Mouse (Mus musculus): ENCODE results near the gene Smim5. TPM values are rescaled to one million over a fixed set of nuclear protein-coding genes. Genes with fewer than 3 reads are reported as not detected.

Gene Smim5
- total RNA-seq, 4 experiments from 2014 or later, result 0.61 to 0.88 (median 0.72) TPM; not detected in 1

DNA sequence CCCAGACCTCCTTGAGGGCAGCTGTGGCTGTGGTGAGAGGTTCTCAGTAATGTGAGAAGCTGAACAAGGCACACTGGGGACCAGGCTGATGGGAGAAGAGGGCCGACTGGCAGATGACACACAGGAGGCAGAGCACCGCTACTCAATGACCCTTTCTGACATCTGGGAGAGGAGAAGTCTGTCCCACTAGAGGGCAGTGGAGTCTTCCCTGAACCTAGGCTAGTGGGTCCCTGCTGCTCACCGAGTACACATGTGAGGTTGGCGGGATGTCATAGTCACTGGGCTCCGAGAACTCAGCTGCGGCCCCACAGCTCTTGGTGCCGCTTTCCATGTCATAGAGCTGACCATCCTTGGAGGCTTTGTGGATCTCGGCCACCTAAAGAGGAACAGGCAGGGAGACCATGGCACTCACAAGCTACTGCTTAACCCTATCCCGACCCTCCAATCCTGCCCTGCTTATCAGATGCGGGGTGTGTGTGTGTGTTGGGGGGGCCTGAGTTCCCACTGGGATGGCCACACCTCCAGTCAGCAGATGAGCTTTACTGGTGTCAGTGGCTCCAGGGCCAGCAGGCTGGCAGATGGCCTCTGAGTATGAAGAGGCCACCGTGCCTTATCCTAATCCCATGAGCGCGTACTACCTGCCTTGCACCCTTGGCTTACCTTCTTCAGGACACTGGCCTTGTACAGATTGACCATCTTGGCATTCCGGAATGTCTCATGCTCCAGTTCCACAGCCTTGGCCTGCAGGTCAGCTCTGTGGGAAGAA lies 4.8 kb upstream of the Smim5 start:
- no peak for DNase-seq (ENCODE audit: low spot score in 2 of 2)

DNA sequence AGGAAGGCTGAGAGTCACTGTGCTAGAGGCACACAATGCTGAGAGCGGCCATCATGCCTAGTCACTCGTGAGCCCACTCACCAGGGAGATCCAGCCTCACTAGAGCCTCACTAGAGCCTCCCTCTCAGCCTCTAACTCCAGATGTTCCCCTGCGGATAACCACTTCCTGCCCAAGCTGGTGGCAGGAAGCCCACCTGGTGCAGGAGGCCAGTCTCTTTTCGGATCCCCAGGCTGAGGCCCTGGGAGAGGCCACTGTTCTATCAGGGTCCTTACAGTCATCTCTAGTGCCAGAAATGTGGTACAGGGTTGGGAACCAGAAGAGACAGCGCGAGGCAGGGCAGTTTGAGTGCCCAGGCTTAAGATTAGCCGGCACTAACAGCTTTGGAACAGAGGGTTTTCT lies 1.3 kb upstream of the Smim5 start:
- DNase-seq (ENCODE audit: low spot score in 2 of 2), result no peak

DNA sequence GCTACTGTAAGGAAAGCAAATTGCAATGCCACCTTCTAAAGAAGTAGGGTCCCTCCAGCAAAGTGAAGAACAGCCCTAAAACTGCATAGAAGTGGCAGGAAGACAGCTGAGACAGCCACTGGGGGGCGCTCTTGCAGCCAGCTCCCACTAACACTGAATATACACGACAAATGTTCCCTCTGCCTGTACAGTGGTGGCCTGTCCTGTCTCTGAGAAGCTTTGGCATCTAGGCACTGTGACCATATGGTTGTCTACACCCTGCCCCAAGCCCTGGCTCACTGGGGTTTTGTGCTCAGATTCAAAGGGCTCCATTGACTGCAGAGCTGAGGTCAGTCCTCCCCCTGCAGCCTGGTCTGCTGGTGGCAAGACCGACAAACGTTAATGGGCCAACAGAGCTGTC lies 880 bp upstream of the Smim5 start:
- no peak for DNase-seq (ENCODE audit: low spot score in 2 of 2)

DNA sequence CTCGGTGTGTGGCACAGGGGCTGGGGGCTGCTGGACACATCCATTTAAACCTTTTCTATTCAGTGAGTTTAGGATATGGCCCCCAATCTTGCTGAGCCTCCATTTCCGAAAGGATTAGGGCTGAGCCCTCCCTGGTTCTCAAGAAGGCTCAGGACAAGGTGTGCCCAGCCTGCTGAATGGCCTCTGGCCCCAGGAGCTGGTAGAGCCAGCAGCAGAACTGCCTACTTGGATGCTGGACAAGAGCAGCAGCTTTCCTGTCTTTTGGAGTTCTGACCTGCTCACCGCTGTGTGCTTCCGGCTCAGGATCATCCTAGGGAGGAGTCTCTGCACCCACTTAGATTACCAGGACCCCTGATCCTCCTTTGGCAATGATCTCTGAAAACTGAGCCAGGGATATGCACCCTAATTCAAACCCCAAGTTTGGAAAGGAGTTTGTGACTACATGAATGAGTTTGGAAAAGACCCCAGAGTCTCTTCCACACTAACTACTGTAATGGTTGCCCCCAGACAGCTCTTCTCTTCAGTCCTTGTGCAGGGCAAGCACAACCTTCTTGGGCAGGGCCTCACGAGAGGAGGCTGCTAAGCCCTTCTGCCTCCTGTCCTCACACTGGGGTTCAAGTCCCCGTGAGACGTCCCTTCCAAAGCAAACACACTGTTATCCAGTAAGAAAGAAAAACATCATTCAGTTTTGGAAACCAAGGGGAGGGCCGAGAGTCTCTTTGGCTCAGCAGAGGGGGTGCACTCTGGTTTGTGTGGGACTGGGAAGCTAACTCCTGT lies 983 bp downstream of the Smim5 start:
- no peak for DNase-seq (ENCODE audit: low spot score in 2 of 2)

DNA sequence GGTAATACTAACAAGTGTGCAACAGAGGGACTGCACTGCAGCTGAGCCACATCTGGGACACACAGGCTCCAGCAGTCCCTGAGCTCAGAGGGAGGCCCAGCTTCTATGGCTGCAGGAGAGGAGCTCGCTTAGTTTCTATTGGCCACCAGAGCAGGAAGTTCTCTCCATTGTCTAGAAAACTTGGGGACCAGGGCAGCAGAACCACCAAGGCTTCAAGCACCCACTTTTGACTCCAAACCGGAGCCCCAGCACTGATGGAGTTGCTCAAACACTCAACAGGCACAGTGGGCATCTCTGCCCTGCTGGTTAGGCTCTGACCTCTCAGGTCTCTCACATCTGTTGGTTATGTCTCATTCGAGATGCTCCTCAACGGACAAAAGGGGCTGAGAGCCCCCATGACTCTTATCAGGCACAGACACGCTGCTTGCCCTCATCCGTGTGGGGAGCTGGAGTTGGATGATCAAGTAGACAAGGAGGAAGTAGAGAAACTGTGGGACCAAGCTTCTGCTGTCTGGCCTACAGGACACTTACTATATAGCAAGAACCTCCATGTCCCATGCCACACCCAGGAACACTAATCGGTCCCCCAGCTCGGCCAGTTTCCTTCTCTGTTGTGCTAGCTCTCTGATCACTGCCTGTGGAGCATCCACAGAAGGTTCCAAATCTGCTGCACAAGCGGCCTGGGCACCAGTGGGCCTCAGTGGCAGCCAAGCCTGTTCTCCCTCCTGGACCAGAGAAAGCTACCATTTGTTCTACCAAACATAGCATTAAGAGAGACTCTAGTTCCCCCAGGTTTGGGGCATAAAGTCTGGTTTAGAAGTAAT lies 1.8 kb downstream of the Smim5 start:
- DNase-seq (ENCODE audit: low spot score in 2 of 2), result no peak

DNA sequence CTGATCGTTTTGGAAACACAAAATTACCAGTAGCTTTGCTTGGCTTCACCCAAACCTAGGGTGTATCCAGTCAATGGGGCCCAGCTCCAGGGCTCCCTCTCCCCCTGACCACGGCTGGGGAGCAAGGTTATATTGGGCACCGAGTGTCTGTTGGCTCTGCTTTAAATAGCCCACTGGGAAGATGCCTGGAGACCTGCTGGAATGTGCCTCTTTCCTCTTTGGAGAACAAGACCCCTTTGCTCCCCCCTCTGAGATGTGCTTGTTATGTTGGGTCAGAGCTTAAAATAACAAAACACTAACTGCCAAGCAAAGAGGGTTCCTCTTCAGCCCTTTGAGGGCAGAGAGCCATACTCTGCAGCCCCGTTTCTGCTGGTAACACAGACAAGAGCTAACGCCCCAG lies 2.4 kb downstream of the Smim5 start:
- DNase-seq (ENCODE audit: low spot score in 2 of 2), result no peak

DNA sequence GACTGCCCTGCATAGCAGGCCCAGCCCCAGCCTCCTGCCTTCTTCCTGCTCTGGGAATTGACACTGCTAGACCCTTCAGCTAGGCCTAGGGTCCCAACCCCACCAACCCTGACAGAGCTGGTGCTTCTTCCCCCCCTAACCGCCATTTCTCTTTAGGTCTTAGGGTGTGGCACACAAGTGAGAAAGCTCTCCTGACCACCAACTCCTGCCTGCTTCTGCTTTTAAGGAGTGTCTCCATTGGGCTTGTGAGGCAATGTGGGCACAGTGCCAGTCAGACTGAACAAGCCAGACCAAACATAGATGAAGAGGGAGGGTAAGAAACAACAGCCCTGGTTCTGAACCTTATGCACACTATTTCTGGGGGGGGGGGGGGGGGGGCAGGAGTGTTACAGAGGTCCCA lies 3.1 kb downstream of the Smim5 start:
- DNase-seq (ENCODE audit: low spot score in 2 of 2), result peak in 1 of 2 experiments; percentile 38

DNA sequence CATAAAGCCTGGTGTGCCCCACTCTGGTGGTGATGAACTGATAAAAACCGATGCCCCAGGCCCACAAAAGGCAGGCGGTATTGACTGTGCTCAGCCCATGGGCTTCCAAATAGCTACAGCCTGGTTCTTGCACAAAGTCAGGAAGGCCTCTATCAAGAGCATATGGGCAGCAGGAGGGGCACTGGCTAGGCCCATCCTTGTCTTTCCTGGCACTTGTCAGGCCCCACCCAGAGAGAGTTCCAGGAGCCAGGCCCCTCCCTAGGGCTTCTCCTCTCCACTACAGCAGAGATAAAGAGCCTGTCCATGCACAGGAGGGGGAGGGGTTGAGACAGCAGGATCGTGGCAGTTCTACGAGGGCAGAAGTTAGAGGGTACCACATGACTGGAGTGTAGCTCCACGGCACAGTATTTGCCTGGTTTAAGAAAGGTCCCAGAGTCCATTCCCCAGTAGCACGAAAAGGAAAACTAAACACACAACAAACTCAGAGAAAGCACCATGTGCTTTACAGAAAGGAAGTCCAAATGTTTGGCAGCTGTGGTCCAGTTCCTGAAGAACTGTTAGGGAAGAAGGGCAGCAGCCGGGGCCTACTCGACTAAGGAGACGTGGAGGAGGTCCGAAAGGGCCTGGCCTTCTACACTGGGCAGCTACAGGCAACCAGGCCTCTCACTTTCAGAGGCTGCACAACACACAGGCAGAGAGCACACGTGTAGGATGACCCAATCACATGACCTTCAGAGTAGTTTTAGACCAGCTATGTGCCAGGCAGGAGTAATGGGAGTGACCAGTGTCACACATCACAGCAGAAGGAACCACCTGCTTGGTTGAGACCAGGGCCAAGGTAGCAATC lies 3.8 kb downstream of the Smim5 start:
- DNase-seq (ENCODE audit: low spot score in 2 of 2), result no peak

DNA sequence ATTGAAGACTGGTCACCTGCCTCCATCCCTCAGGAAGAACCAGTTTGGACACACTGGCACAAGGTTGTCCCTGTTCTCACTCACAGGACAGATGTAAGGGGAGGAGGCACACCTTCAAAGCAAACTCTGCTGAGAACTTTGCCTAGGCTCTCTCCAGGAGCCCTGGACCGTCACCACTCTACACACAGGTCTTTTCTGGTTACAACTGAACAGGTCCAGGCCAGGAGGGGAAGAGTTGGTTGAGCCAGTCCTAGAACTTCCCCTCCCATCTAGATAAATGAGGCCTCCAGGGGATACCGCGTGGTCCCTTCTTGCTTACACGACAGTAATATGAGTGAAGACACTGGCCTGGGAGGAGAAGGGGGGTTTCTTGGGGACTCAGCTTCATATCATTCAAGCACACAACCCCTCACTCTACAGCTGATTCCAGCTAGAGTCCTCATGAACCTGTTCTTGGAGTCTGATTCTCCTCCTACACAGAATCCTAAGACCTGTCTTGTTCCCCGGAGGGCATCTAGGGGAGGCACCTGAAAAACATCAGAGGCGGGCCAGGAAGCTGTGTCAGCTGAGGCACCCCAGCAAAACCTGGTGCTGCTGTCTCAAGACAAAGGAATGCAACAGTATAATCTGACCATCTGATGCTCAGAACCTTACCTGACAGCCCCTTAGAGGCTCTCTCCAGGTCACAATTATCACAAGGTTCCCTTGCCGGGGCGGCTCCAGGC lies 4.6 kb downstream of the Smim5 start:
- no peak for DNase-seq (ENCODE audit: low spot score in 2 of 2)

DNA sequence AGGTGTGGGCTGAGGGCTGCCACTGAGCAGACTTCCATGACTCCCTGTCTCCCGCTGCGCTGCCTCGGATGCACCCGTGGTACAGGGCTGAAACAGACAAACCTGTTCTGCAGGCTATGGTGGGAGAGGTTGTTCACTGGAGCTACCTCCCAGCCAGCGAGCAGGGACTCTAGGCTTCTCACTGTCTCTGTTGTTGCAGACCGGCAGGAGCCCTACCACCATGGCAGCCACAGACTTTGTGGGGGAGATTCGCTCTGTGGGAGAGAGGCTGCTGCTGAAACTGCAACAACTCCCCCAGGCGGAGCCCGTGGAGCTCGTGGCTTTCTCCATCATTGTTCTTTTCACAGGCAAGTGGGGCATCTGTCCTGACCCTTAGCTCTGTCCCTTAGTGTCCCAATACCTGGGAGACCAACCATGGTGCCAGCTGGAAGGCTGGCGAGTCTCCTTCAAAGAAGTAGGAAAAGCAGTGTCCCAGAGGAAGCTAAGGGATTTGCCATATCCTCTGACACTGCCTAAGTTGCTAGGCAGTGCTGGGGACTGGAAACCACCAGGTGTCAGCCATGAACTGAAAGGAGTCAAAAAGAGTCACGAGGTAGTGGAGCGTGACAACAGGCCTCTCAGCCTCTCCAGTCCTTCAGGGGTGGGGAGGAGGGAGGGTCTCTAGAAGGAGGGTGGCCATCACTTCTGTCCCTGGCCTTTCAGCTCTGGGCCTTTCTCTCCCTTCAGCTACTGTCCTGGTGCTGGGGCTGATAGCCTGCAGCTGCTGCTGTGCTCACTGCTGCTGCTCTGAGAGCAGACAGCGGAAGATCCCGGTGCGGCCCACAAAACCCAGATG lies 5.4 kb downstream of the Smim5 start:
- no peak for DNase-seq (ENCODE audit: low spot score in 2 of 2)

DNA sequence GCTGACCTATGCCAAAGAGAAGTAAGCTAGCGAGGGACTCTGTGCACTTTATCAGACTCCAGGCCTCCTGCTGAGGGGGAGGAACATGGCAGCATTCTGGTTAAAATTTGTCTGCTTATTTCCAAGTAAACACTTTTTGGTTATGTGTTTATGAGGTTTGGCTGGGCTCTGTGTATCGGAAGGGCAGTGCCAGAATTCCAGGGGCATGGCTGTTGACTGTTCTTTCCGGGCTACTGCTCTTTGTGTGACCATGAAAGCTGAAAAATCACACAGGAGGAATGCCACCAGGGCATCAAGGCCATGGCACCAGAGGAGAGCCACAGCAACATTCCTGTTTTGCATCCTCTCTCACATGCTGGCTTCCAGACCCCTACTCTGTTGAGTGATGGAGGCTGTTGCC lies 6.3 kb downstream of the Smim5 start:
- no peak for DNase-seq (ENCODE audit: low spot score in 2 of 2)

DNA sequence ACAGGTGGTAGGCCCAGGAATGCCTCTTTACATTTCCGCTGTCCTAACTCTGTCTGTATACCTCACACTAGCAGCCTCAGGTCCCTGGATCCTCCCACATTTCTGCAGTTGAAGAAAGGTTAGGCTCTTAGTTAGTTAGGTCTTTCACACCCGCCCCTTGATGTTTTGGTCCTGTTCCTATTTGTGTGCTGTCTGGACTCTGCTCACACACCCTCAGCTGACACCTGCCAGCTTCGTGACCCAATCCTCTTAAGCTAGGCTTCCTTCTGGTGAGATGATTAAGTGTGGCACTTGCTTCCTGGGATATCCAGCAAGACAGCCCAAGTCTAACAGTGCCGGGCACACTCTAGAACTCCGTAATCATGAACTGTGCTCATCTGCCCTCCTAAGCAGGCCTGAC lies 6.8 kb downstream of the Smim5 start:
- no peak for DNase-seq (ENCODE audit: low spot score in 2 of 2)

DNA sequence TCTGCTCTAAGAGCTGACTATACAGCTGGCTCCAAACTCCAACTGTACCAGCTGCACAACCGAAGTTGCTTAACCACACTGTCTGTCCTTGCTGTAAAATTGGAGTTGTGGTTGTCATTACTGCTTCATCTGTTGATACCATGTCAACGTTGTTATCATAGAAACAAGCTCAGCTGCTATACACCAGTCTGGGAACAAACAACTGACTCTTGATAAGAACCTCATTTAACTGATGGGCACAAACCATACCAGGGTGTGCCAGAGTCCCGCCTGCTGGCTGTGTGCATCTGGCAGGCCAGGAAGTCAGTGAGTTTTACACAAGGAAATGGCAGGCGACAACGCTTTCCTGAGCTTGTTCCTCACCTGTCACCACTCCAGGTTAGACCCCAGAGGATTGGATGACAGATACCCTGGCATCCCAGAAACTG lies 11.4 kb downstream of the Smim5 start:
- no peak for DNase-seq (ENCODE audit: low spot score in 2 of 2)

DNA sequence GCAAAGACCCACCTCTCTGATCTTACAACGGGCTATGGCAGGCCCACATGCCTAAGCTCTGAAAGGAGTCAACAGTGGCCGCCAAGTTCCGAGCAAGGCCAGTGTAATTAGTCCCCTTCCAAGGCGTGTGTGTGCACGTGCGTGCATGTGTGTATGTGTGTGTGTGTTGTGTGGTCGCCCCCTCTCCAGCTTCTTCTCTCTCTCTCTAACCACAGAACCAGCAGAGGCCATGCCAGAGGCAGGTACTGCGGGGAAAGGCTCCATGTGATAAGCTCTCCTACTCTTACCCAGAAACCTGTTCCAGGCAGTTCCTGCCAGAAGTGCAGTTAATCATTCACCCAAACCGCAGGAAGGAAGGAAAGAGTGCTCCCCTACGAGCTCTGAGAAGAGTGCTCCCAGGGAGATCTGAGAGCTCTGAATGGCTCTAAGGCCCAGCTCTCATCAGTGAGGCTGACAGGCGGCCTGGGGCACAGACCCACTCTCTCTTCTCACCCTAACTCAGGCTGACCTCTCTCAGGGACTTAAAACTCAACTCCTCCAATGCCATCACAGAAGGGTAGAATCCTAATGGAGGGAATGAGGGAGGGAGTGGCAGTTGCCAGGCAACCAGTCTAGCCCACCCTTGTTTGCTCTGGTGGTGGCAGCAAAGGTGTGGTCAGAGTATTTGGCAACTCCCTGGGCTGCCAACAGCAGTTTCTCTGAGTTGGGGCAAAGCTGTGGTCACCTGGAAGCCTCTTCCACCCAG lies 12.0 kb downstream of the Smim5 start, which contains the start of gene Smim6:
Smim6 (plus strand) TSS at position 386 of the 745 bp plus-strand sequence.
- no peak for DNase-seq (ENCODE audit: low spot score in 2 of 2)

DNA sequence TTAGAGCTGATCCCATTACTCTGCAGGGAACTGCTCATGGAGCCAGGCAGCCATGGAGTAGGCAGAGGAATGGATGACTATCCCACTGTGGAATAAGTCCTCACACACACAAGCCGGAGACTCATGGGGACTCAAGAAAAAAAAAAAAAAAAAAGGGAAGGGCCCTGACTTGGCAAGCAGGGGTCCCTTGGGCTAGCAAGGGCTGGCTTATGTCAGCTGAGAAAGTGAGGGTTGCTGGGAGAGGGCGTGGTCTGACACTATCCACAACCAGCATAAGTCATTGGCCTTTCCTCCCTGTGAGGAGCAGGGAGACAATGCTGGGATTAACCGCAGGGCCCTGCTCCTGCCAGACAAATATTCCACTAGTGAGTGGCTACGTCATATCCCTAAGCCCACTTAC lies 16.8 kb downstream of the Smim5 start:
- no peak for DNase-seq (ENCODE audit: low spot score in 2 of 2)

DNA sequence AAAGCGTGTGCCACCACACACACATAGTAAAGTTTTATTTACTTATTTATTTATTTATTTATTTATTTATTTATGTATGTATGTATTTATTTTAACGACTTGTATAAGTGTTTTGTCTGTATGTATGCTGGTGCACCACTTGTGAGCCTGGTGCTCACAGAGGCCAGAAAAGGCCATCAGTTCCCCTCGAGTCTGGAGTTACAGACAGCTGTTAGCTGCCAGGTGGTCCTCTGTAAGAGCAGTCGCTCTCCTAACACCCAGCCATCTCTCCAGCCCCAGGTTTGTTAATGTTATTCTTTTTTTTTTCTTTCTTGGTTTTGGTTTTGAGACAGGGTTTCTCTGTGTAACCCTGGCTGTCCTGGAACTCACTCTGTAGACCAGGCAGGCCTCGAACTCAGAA lies 18.9 kb downstream of the Smim5 start:
- DNase-seq (ENCODE audit: low spot score in 2 of 2), result no peak

DNA sequence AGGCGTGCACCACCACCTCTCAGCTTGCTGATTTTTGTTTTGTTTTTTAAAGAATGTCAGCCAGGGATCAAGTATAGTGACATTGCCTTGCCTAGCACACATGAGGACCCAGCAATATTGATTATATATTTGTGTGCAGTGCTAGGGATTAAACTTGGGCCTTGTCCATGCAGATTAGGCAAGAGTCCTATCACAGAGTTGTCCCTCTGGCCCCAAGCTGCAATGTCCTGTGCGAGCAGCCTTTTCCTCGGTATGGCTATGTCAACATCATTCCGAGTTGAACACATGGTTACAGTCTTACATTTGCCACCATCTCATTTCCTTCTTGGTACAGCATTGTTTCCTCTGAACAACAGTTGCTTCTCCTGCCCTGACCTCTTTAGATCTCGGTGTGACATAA lies 19.3 kb downstream of the Smim5 start:
- no peak for DNase-seq (ENCODE audit: low spot score in 2 of 2)

DNA sequence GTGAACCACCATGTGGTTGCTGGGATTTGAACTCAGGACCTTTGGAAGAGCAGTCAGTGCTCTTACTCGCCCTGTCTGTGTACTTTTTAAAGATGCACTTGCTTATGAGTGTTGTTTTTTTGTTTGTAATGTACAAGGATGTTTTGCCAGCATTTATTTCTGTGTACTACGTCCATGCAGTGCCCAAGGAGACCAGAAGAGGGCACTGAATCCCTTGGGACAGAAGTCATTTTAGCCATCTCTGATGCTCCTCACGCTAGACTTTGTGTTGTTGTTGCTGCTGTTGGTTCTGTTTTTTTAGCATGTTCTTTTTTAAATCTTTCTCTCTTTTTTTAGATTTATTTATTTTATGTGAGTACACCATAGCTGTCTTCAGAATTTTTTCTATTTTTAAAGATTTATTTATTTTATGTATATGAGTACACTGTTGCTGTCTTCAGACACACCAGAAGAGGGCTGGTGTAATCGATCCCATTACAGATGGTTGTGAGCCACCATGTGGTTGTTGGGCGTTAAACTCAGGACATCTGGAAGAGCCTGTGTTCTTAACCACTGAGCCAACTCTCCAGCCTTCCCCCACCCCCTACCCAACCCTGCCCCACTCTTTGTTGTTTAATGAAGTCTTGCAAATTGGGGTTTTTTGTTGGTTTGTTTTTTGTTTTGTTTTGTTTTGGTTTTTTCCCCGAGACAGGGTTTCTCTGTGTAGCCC lies 20.5 kb downstream of the Smim5 start:
- DNase-seq (ENCODE audit: low spot score in 2 of 2), result no peak

All from gastrocnemius, adult 8-10 months (tissue).